Mouse (Mus musculus) CH12.LX (cell line): ENCODE data around the gene Robo1. TPM values are rescaled to one million over a fixed set of nuclear protein-coding genes. Genes with fewer than 3 reads are reported as not detected.

Experiments
- DNase-seq: peaks from one replicate; pipeline ENCODE4 v3.0.0-alpha.2; 2013; ENCODE audit errors: extremely low read depth
- H3K27ac ChIP-seq: 2 replicates; pipeline ENCODE4 v1.5.1; 2012; ENCODE audit warnings: low read depth, mild to moderate bottlenecking, control low read depth, moderate library complexity; ENCODE audit not compliant: insufficient read depth
- H3K27me3 ChIP-seq: replicated peaks from 2 replicates; pipeline ENCODE3; 2012; ENCODE audit warnings: inconsistent platforms
- H3K36me3 ChIP-seq, 2 experiments: replicated peaks in 1 of 2; 2 replicates each; pipeline versions ENCODE3 to v1.6.1; 2012; ENCODE audit warnings: inconsistent platforms in 1 of 2, low read length in 1 of 2, mild to moderate bottlenecking in 1 of 2, mixed read lengths in 1 of 2, moderate library complexity in 1 of 2; ENCODE audit not compliant: control insufficient read depth in 1 of 2, insufficient read depth in 1 of 2
- H3K4me1 ChIP-seq, 2 experiments: 2 replicates each; pipeline ENCODE4 v1.6.1; 2012; ENCODE audit warnings: inconsistent platforms in 1 of 2, moderate library complexity in 1 of 2; ENCODE audit not compliant: insufficient read depth in 2 of 2, control insufficient read depth in 1 of 2
- H3K4me2 ChIP-seq: 2 replicates; pipeline ENCODE4 v1.6.1; 2012; ENCODE audit warnings: low read depth, mild to moderate bottlenecking, control low read depth; ENCODE audit not compliant: poor library complexity, insufficient read depth, severe bottlenecking
- H3K4me3 ChIP-seq, 3 experiments: fragments of 150-350 bp in 1 of 3; sonication (generic) in 1 of 3; replicated peaks in 1 of 3; 2 replicates each; pipeline versions ENCODE3 to v1.5.1; 2011 to 2012; ENCODE audit warnings: low read depth in 2 of 3, low read length in 2 of 3, mild to moderate bottlenecking in 2 of 3, moderate library complexity in 2 of 3, control low read depth in 1 of 3, improper control_type of control experiment in 1 of 3, inconsistent platforms in 1 of 3, mixed read lengths in 1 of 3; ENCODE audit not compliant: poor library complexity in 1 of 3
- H3K79me2 ChIP-seq: replicated peaks from 2 replicates; pipeline ENCODE4 v1.6.1; 2012; ENCODE audit warnings: mild to moderate bottlenecking, moderate library complexity; ENCODE audit not compliant: control insufficient read depth, poor library complexity, insufficient read depth, severe bottlenecking; ENCODE audit errors: extremely low read depth
- H3K9ac ChIP-seq: 2 replicates; pipeline ENCODE4 v1.6.1; 2012; ENCODE audit warnings: low read depth, mild to moderate bottlenecking, control low read depth, moderate library complexity; ENCODE audit not compliant: insufficient read depth
- H3K9me3 ChIP-seq: replicated peaks from 2 replicates; pipeline ENCODE3; 2012; ENCODE audit warnings: low read length, inconsistent platforms, mixed read lengths
- CHD1 ChIP-seq: IDR thresholded peaks from 2 replicates; pipeline ENCODE4 v1.6.1; 2012; ENCODE audit warnings: low read depth, low read length, improper control_type of control experiment, inconsistent platforms
- E2F4 ChIP-seq: IDR thresholded peaks from 2 replicates; pipeline ENCODE4 v1.6.1; 2011; ENCODE audit warnings: low read depth, low read length, improper control_type of control experiment; ENCODE audit not compliant: insufficient replicate concordance
- ELF1 ChIP-seq: IDR thresholded peaks from 2 replicates; pipeline ENCODE4 v1.6.1; 2014; ENCODE audit warnings: low read depth, mild to moderate bottlenecking, inconsistent platforms, low read length, improper control_type of control experiment
- EP300 ChIP-seq: IDR thresholded peaks from 2 replicates; pipeline ENCODE4 v1.6.1; 2011; ENCODE audit warnings: low read length, improper control_type of control experiment
- GABPA ChIP-seq: IDR thresholded peaks from 2 replicates; pipeline ENCODE4 v1.6.1; 2012; ENCODE audit warnings: low read depth, low read length, improper control_type of control experiment, inconsistent platforms; ENCODE audit not compliant: insufficient replicate concordance
- IRF4 ChIP-seq: IDR thresholded peaks from 2 replicates; pipeline ENCODE4 v1.6.1; 2014; ENCODE audit warnings: low read depth, mild to moderate bottlenecking, inconsistent platforms, low read length, improper control_type of control experiment
- JUND ChIP-seq: conservative IDR thresholded peaks from 2 replicates; pipeline ENCODE4 v1.6.1; 2011; ENCODE audit warnings: low read depth, low read length, improper control_type of control experiment
- MYC ChIP-seq: IDR thresholded peaks from 2 replicates; pipeline ENCODE4 v1.6.1; 2011; ENCODE audit warnings: low read depth, mild to moderate bottlenecking, improper control_type of control experiment, low read length
- POLR2A ChIP-seq: IDR thresholded peaks from 2 replicates; pipeline ENCODE4 v1.6.1; 2011; ENCODE audit warnings: low read depth, mild to moderate bottlenecking, improper control_type of control experiment, low read length
- RAD21 ChIP-seq: IDR thresholded peaks from 2 replicates; pipeline ENCODE4 v1.6.1; 2011; ENCODE audit warnings: low read depth, mild to moderate bottlenecking, low read length, improper control_type of control experiment, moderate library complexity
- RCOR1 ChIP-seq: conservative IDR thresholded peaks from 2 replicates; pipeline ENCODE4 v1.6.1; 2012; ENCODE audit warnings: low read depth, mild to moderate bottlenecking, inconsistent platforms, low read length, improper control_type of control experiment
- TBP ChIP-seq: conservative IDR thresholded peaks from 2 replicates; pipeline ENCODE4 v1.6.1; 2011; ENCODE audit warnings: low read depth, low read length, improper control_type of control experiment
- UBTF ChIP-seq: IDR thresholded peaks from 2 replicates; pipeline ENCODE4 v1.6.1; 2012; ENCODE audit warnings: low read depth, mild to moderate bottlenecking, inconsistent platforms, low read length, improper control_type of control experiment, moderate library complexity
- ZC3H11A ChIP-seq: IDR thresholded peaks from 2 replicates; pipeline ENCODE4 v1.6.1; 2012; ENCODE audit warnings: low read depth, mild to moderate bottlenecking, inconsistent platforms, low read length, improper control_type of control experiment
- ZKSCAN1 ChIP-seq: IDR thresholded peaks from 2 replicates; pipeline ENCODE4 v1.6.1; 2012; ENCODE audit warnings: low read depth, inconsistent platforms, low read length, improper control_type of control experiment, borderline replicate concordance
- ZNF384 ChIP-seq: IDR thresholded peaks from 2 replicates; pipeline ENCODE4 v1.6.1; 2012; ENCODE audit warnings: low read depth, low read length, improper control_type of control experiment, inconsistent platforms
- dilution Hi-C: fragments of 300-500 bp; cut with MboI; formaldehyde crosslinking; loops from 2 replicates; pipeline ENCODE4 v1.14.3; 2020; ENCODE audit warnings: low sequenced_read_pairs; ENCODE audit not compliant: extremely low pct_unique_long_range_greater_than_20kb, extremely low pct_ligation_motif_present
- in situ Hi-C: fragments of 300-500 bp; cut with MboI; formaldehyde crosslinking; loops from 3 replicates; pipeline ENCODE4 v1.14.3; 2019; ENCODE audit warnings: low sequenced_read_pairs, low pct_ligation_motif_present, low pct_unique_long_range_greater_than_20kb, mixed read lengths
- polyA plus RNA-seq: library from polyadenylated mRNA; unstranded; fragments of >175 nt; gene quantifications from 2 replicates; pipeline ENCODE4 v1.2.1, GENCODE M21; 2012; ENCODE audit warnings: low read depth; ENCODE audit not compliant: insufficient read length
- total RNA-seq, 2 experiments: library from RNA; depleted of rRNA; stranded (reverse); fragments of 300-350 nt in 1 of 2; fragments of >200 nt in 1 of 2; gene quantifications; 2 replicates each; pipeline ENCODE4 v1.2.3; 2012 to 2014

Robo1 gene
- total and polyA plus RNA-seq, 3 experiments = not detected

- Histone ChIP-seq H3K4me2 (no peak overlapping the region), H3K36me3 (no peaks in the 10 kb centered on the region), H3K9me3 (peaks cover 18% of the 10 kb centered on the region), H3K4me3 (no peak overlapping the region), H3K79me2 (no peaks in the 10 kb centered on the region), H3K27ac (no peak overlapping the region), H3K9ac (no peak overlapping the region), H3K27me3 (no peaks in the 10 kb centered on the region), H3K4me1 (no peaks in the 10 kb centered on the region)
- dilution Hi-C loops = no loop called here
- no peak for DNase-seq
- no peak for TF ChIP-seq RCOR1
- no peak for TF ChIP-seq RAD21
- no peak for TF ChIP-seq ZKSCAN1
- in situ Hi-C loops = no loop called here
Measured at GRCm38 (mm10) chr16:72622868-72623267, 314.8 kb downstream of the Robo1 start.

GRCm38 (mm10) chr16:72633846-72634245 is 325.7 kb downstream of the Robo1 start:
- Histone ChIP-seq H3K4me1 (no peaks in the 10 kb centered on the region), H3K36me3 (no peaks in the 10 kb centered on the region), H3K4me2 (no peak overlapping the region), H3K4me3 (no peak overlapping the region), H3K27me3 (no peaks in the 10 kb centered on the region), H3K79me2 (no peaks in the 10 kb centered on the region), H3K9ac (no peak overlapping the region), H3K9me3 (peaks cover 41% of the 10 kb centered on the region), H3K27ac (no peak overlapping the region)
- in situ Hi-C loops = no loop called here
- dilution Hi-C loops = no loop called here
- no peak for DNase-seq
- TF ChIP-seq GABPA (no peak), JUND (no peak), ZNF384 (no peak), MYC (no peak), RCOR1 (no peak), ELF1 (no peak), ZC3H11A (no peak), ZKSCAN1 (no peak), POLR2A (no peak), UBTF (no peak), TBP (no peak), EP300 (no peak), CHD1 (no peak), RAD21 (no peak), E2F4 (no peak), IRF4 (no peak)
